Mouse (Mus musculus) spleen, postnatal 0 days (tissue): ENCODE results near the gene Idh1. TPM values are rescaled to one million over a fixed set of nuclear protein-coding genes. Genes with fewer than 3 reads are reported as not detected.

Experiments
- polyA plus RNA-seq: library from polyadenylated mRNA; unstranded; fragments of >200 nt; fragmentation: Nextera tagmentation; extraction: Ambion mirVana; gene quantifications from 2 replicates; pipeline ENCODE4 v1.2.1, GENCODE M21; 2015

Gene Idh1
- polyA plus RNA-seq = 29.1 and 38.1 TPM in 2 replicates

GRCm38 (mm10) chr1:65186287-65187073, at the start of gene Idh1, which contains the start of gene Pikfyve:
Gene Idh1 (minus strand): TSS chr1:65186500.
Gene Pikfyve (plus strand): TSS chr1:65186683.

DNA sequence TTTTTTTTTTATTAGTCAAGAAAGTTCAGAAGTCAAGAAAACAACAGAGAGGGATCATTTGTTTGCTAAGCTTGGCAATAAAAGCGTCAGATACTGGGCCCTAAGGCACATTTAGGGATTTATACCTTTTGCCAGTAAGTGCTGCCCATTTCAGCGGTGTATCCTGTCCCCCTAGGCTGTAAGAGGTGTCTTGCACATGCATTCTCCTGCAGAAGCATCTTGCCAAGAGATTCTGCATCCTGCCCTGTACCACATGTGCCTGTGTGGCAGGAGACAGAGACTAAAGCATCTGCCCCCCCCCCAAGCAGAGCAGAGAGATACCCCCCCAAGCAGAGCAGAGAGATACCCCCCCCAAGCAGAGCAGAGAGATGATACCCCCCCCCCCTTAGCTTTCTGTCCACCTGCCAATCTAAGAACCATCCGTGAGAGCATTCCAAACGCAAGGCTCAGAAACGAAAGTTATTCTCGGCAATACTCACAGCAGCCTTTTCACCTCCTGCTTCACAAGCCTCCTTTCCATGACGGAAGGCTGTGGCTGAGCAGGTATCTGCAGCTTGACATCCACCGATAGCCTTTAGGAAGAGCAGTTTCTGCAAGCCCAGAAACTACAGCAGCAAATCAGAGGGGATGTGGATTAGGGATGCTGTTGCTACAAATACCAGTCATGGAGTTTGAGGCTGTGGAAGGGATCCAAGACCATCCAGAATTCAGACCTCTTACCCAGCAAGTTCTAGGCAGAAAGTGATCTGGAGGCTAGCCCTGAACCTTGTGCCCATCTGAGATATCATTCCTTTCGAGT, 63.5 kb downstream of the Idh1 start, which contains the start of gene D630023F18Rik:
Gene D630023F18Rik (minus strand): TSS at position 641 of the 799 bp plus-strand sequence.

DNA sequence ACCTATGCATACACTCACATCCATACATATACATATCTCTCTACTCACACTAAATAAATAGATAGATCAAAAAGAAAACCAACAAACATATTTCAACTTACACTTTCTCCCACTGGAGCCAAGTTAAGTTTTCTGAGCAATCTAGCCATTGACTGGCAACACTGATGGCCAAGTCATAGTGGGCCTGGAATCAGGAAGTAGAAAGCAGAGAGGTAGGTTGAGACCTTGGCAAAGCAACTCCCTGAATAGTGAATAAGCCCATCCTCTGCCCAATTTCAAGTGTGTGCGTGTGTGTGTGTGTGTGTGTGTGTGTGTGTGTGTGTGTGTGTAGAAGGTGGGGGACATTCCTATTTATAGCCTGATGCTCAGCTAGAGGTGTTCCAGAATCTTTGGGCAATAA, 66.9 kb downstream of the Idh1 start, which contains the start of gene Gm28845:
Gene Gm28845 (minus strand): TSS at position 121 of the 400 bp plus-strand sequence.

Other genes starting within 250 kb of the Idh1 start
- gene Plekhm3, start 229.7 kb downstream of the Idh1 start, polyA plus RNA-seq = 5.8 and 6.0 TPM in 2 replicates
- not detected in 2 replicates for gene Akr1cl, start 153.7 kb downstream of the Idh1 start, polyA plus RNA-seq
- not detected in 2 replicates for gene Cryge, start 135.4 kb downstream of the Idh1 start, polyA plus RNA-seq
- not detected in 2 replicates for gene Crygd, start 123.0 kb downstream of the Idh1 start, polyA plus RNA-seq
- not detected in 2 replicates for gene Crygc, start 112.8 kb downstream of the Idh1 start, polyA plus RNA-seq
- not detected in 2 replicates for gene Crygb, start 104.2 kb downstream of the Idh1 start, polyA plus RNA-seq
- gene Cryga, start 83.1 kb downstream of the Idh1 start, polyA plus RNA-seq = not detected in 2 replicates
- gene Gm28845, start 66.9 kb downstream of the Idh1 start, polyA plus RNA-seq = 0.17 TPM in 1 of 2 replicates, not detected in the other
- gene D630023F18Rik, start 63.3 kb downstream of the Idh1 start, polyA plus RNA-seq = 0.23 and 0.31 TPM in 2 replicates
- 6.3 and 6.9 TPM in 2 replicates for gene Pikfyve, start 183 bp upstream of the Idh1 start, polyA plus RNA-seq
- gene Pth2r, start 95.6 kb upstream of the Idh1 start, polyA plus RNA-seq = not detected in 2 replicates